Mouse (Mus musculus) intestine, embryonic 16.5 days (tissue): ENCODE measurements around the gene Rpl39l. TPM values are rescaled to one million over a fixed set of nuclear protein-coding genes. Genes with fewer than 3 reads are reported as not detected.
"Not testable (repeated sequence)": the region's sequence is repeated elsewhere in the genome, so short reads cannot be mapped to it uniquely, and the experiment has no call there.

Experiments used
- ATAC-seq: fragments of 200-750 bp; cut with Nextera tagmentation; 2 replicates; pipeline ENCODE4 v1.8.0; 2017; ENCODE audit warnings: moderate TSS enrichment, moderate library complexity
- H3K27ac ChIP-seq: fragments of 300-500 bp; sonication (generic); 2 replicates; pipeline ENCODE4 v1.5.1; 2014; ENCODE audit warnings: mild to moderate bottlenecking, low read length
- H3K27me3 ChIP-seq: fragments of 300-500 bp; sonication (generic); replicated peaks from 2 replicates; pipeline ENCODE4 v1.6.1; 2014; ENCODE audit warnings: low read length, control low read depth, mixed read lengths; ENCODE audit not compliant: control insufficient read depth, insufficient read depth
- H3K36me3 ChIP-seq: fragments of 300-500 bp; sonication (generic); 2 replicates; pipeline ENCODE4 v1.6.1; 2014; ENCODE audit warnings: low read length, control low read depth; ENCODE audit not compliant: control insufficient read depth, insufficient read depth
- H3K4me1 ChIP-seq: fragments of 300-500 bp; sonication (generic); 2 replicates; pipeline ENCODE4 v1.6.1; 2014; ENCODE audit warnings: low read length, control low read depth, mixed read lengths; ENCODE audit not compliant: control insufficient read depth, insufficient read depth
- H3K4me2 ChIP-seq: fragments of 300-500 bp; sonication (generic); 2 replicates; pipeline ENCODE4 v1.6.1; 2014; ENCODE audit warnings: low read depth, low read length, control low read depth
- H3K4me3 ChIP-seq: fragments of 300-500 bp; sonication (generic); 2 replicates; pipeline ENCODE4 v1.5.1; 2014; ENCODE audit warnings: mild to moderate bottlenecking, low read length
- H3K9ac ChIP-seq: fragments of 300-500 bp; sonication (generic); 2 replicates; pipeline ENCODE4 v1.6.1; 2014; ENCODE audit warnings: low read depth, low read length
- H3K9me3 ChIP-seq: fragments of 300-500 bp; sonication (generic); 2 replicates; pipeline ENCODE4 v1.6.1; 2016; ENCODE audit warnings: low read length, control low read depth; ENCODE audit not compliant: control insufficient read depth
- WGBS: fragments of 180-500 bp; shearing (Covaris S2); extraction: QIAGEN DNeasy Blood & Tissue Kit; methylation state at CpG from one replicate; pipeline ENCODE4 v1.1.7; 2014; 5-methylcytosine and 5-hydroxymethylcytosine counted together
- polyA plus RNA-seq: library from polyadenylated mRNA; unstranded; fragments of >200 nt; fragmentation: Nextera tagmentation; extraction: Ambion mirVana; gene quantifications from 2 replicates; pipeline ENCODE4 v1.2.1, GENCODE M21; 2015

The Rpl39l gene
- polyA plus RNA-seq, 1 experiment from 2014 or later: 0.27 TPM

GRCm38 (mm10) chr16:10192679-10193506 lies 22.9 kb downstream of the Rpl39l start, which contains the start of gene Atf7ip2:
Gene Atf7ip2 (plus strand): TSS chr16:10192712.
- peaks cover 7% of the 10 kb centered on the region; the same call in 1 of the 2 replicates for H3K4me1 ChIP-seq
- peak within 1 kb of the TSS; percentile 98 for H3K4me2 ChIP-seq
- WGBS: under 1% methylated on average over 63 of the region's 63 CpGs
- no peaks in the 10 kb centered on the region for H3K9me3 ChIP-seq
- no peak within 1 kb of the TSS for H3K27ac ChIP-seq
- ATAC-seq: peak; percentile 100
- H3K4me3 ChIP-seq: peak within 1 kb of the TSS; percentile 68
- H3K9ac ChIP-seq: peak within 1 kb of the TSS; percentile 71
- H3K27me3 ChIP-seq: no peaks in the 10 kb centered on the region
- no peaks in the 10 kb centered on the region for H3K36me3 ChIP-seq

GRCm38 (mm10) chr16:10208777-10209176 lies 38.8 kb downstream of the Rpl39l start:
- 91% methylated on average over 1 of the region's 1 CpGs for WGBS
- Histone ChIP-seq H3K36me3 (no peaks in the 10 kb centered on the region), H3K4me2 (no peak overlapping the region), H3K4me3 (no peak overlapping the region), H3K27me3 (no peaks in the 10 kb centered on the region), H3K4me1 (no peaks in the 10 kb centered on the region), H3K9ac (no peak overlapping the region), H3K27ac (no peak overlapping the region), H3K9me3 (no peaks in the 10 kb centered on the region)
- ATAC-seq: no peak

DNA sequence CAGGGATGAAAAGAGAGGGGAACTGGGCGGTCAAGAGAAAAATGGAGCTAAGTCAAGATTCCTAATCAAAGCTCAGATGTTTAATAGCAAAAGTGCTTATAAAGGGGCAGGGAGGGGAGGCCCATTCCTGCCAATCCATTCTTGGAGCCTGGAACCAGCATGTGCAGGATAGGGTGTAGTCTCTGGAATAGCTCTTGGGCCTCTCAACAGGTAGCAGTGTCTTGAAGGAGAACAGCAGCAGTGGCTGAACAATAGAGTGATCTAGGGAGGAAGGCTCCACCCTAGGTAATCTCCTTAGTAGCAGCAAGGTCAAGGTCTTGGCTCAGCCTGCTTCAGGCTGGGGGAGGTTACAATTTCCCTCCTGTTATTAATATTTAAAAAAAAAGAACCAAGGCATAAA lies 46.3 kb downstream of the Rpl39l start:
- not testable (repeated sequence) for H3K9me3 ChIP-seq, H3K27ac ChIP-seq, H3K9ac ChIP-seq, H3K27me3 ChIP-seq, H3K36me3 ChIP-seq, H3K4me2 ChIP-seq, ATAC-seq, H3K4me1 ChIP-seq, H3K4me3 ChIP-seq
- 96% methylated on average over 1 of the region's 1 CpGs for WGBS

DNA sequence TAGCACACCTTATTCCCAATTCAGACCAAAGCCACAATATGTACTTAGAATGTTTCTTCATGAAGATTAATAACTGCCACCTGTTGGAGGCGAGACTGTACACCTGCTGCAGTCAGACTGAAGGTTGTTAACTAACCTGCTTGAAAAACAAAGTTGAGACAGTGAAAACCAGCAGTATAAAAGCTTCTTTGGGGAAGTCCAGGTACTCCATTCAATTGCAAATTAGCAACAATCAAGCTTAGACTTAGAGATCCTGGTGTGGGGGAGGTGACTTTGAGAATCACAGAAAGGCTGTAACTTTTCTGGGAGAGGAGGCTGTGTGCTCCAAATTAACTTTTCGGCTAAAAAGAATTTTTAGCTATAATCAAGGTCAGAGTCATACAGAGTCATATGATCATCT lies 47.0 kb downstream of the Rpl39l start:
- H3K4me1 ChIP-seq, H3K9me3 ChIP-seq, H3K27me3 ChIP-seq, H3K4me3 ChIP-seq, H3K4me2 ChIP-seq, H3K27ac ChIP-seq, H3K36me3 ChIP-seq, H3K9ac ChIP-seq, ATAC-seq: not testable (repeated sequence)
- WGBS: 88% methylated on average over 2 of the region's 2 CpGs

Other genes starting within 250 kb of the Rpl39l start
- 0.12 TPM in 2 replicates for gene Grin2a, start 174.7 kb upstream of the Rpl39l start, polyA plus RNA-seq
- gene Atf7ip2, start 22.5 kb downstream of the Rpl39l start, polyA plus RNA-seq: 0.50 and 0.62 TPM in 2 replicates
- 18.5 and 19.3 TPM in 2 replicates for gene Emp2, start 143.7 kb downstream of the Rpl39l start, polyA plus RNA-seq
- 0.27 and 0.35 TPM in 2 replicates for gene Tekt5, start 225.3 kb downstream of the Rpl39l start, polyA plus RNA-seq
- 52.0 and 52.6 TPM in 2 replicates for gene Nubp1, start 241.7 kb downstream of the Rpl39l start, polyA plus RNA-seq